Mouse (Mus musculus): ENCODE data around the gene Macc1. TPM values are rescaled to one million over a fixed set of nuclear protein-coding genes. Genes with fewer than 3 reads are reported as not detected.

Macc1 gene
- polyA plus RNA-seq (2014; fragmentation: Nextera tagmentation; extraction: Ambion mirVana): 1.6 and 1.8 TPM in 2 replicates

DNA sequence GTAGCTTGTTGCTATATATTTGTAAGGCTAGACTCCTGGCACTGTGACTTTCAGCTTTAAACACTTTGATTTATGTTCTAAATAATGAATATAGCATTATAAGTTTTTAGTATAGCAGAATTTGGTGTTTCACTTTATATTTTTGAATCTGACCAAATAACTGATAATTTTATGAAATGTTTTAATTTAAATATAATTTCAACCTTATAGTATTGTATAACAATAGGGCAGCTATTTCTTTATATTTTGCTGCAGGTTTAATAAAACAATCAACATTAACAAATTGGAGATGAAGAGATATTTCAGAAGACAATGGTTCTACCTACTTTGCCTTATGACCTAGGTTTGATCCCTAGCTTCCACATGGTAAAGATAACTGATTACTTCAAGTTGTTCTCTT is at the start of gene Macc1:
Gene Macc1 (plus strand): TSS at position 301 of the 400 bp plus-strand sequence.
- Histone ChIP-seq H3K4me1 (ENCODE audit: control insufficient read depth, insufficient read depth, low read length) (no peaks in the 10 kb centered on the region), H3K4me2 (ENCODE audit: low read depth, low read length) (no peak within 1 kb of the TSS), H3K9ac (ENCODE audit: low read depth, low read length) (no peak within 1 kb of the TSS), H3K9me3 (ENCODE audit: control insufficient read depth, low read length) (no peaks in the 10 kb centered on the region), H3K4me3 (ENCODE audit: low read depth, low read length) (no peak within 1 kb of the TSS), H3K36me3 (ENCODE audit: control insufficient read depth, insufficient read depth, low read length) (no peaks in the 10 kb centered on the region), H3K27me3 (replicated peaks; ENCODE audit: control insufficient read depth, insufficient read depth, low read length) (no peaks in the 10 kb centered on the region), H3K27ac (replicated peaks; ENCODE audit: low read depth, low read length) (no peak within 1 kb of the TSS)
- ATAC-seq (ENCODE audit: low read depth) (no peak), DNase-seq (ENCODE audit: low spot score) (no peak)

- H3K9ac ChIP-seq (ENCODE audit: low read depth, low read length): no peak overlapping the region
- ATAC-seq (ENCODE audit: low read depth) (no peak), DNase-seq (ENCODE audit: low spot score) (no peak)
- H3K27ac ChIP-seq (replicated peaks; ENCODE audit: low read depth, low read length): no peak overlapping the region
- H3K4me2 ChIP-seq (ENCODE audit: low read depth, low read length): no peak overlapping the region
- H3K27me3 ChIP-seq (replicated peaks; ENCODE audit: control insufficient read depth, insufficient read depth, low read length): no peaks in the 10 kb centered on the region
- no peaks in the 10 kb centered on the region for H3K36me3 ChIP-seq (ENCODE audit: control insufficient read depth, insufficient read depth, low read length)
- H3K4me3 ChIP-seq (ENCODE audit: low read depth, low read length): no peak overlapping the region
- 92% methylated on average over 3 of the region's 3 CpGs for WGBS
- H3K4me1 ChIP-seq (ENCODE audit: control insufficient read depth, insufficient read depth, low read length): no peaks in the 10 kb centered on the region
- H3K9me3 ChIP-seq (ENCODE audit: control insufficient read depth, low read length): no peaks in the 10 kb centered on the region
Observed at GRCm38 (mm10) chr12:119264506-119264905, 49.6 kb upstream of the Macc1 start.

- no peaks in the 10 kb centered on the region for H3K36me3 ChIP-seq (ENCODE audit: control insufficient read depth, insufficient read depth, low read length)
- no peak for ATAC-seq (ENCODE audit: low read depth)
- H3K9me3 ChIP-seq (ENCODE audit: control insufficient read depth, low read length): no peaks in the 10 kb centered on the region
- H3K9ac ChIP-seq (ENCODE audit: low read depth, low read length): no peak overlapping the region
- no peaks in the 10 kb centered on the region for H3K4me1 ChIP-seq (ENCODE audit: control insufficient read depth, insufficient read depth, low read length)
- DNase-seq (ENCODE audit: low spot score): no peak
- H3K4me2 ChIP-seq (ENCODE audit: low read depth, low read length): no peak overlapping the region
- no peaks in the 10 kb centered on the region for H3K27me3 ChIP-seq (replicated peaks; ENCODE audit: control insufficient read depth, insufficient read depth, low read length)
- no peak overlapping the region for H3K27ac ChIP-seq (replicated peaks; ENCODE audit: low read depth, low read length)
- WGBS: 69% methylated on average over 1 of the region's 1 CpGs
- no peak overlapping the region for H3K4me3 ChIP-seq (ENCODE audit: low read depth, low read length)
Observed at GRCm38 (mm10) chr12:119268723-119269122, 45.3 kb upstream of the Macc1 start.

DNA sequence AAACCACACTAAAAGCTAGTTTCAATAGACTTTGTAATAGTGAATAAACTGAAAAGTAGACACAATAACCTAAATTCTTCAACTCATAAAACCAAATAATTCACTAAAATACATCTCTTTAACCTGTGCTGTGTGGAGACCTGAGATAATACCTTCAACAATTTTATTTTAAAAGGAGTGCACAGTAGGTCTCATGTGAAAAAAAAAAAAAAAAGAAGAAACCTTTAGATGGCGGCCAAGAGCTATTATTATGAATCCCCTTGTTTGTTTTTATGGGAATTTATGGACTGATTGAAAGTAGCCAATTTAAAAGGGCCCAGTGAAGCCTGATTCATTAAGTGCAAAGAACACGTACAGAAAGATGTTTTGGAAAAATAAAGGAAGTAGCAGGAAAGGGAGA is 44.0 kb upstream of the Macc1 start:
- ATAC-seq (ENCODE audit: low read depth): no peak
- 76% methylated on average over 2 of the region's 2 CpGs for whole genome bisulfite sequencing
- Histone ChIP-seq H3K9me3 (ENCODE audit: control insufficient read depth, low read length) (no peaks in the 10 kb centered on the region), H3K4me2 (ENCODE audit: low read depth, low read length) (no peak overlapping the region), H3K4me3 (ENCODE audit: low read depth, low read length) (no peak overlapping the region), H3K9ac (ENCODE audit: low read depth, low read length) (no peak overlapping the region), H3K27me3 (replicated peaks; ENCODE audit: control insufficient read depth, insufficient read depth, low read length) (no peaks in the 10 kb centered on the region), H3K4me1 (ENCODE audit: control insufficient read depth, insufficient read depth, low read length) (no peaks in the 10 kb centered on the region), H3K27ac (replicated peaks; ENCODE audit: low read depth, low read length) (no peak overlapping the region), H3K36me3 (ENCODE audit: control insufficient read depth, insufficient read depth, low read length) (no peaks in the 10 kb centered on the region)
- no peak for DNase-seq (ENCODE audit: low spot score)

GRCm38 (mm10) chr12:119271964-119272363 is 42.1 kb upstream of the Macc1 start:
- Histone ChIP-seq H3K27me3 (replicated peaks; ENCODE audit: control insufficient read depth, insufficient read depth, low read length) (no peaks in the 10 kb centered on the region), H3K9me3 (ENCODE audit: control insufficient read depth, low read length) (no peaks in the 10 kb centered on the region), H3K4me3 (ENCODE audit: low read depth, low read length) (no peak overlapping the region), H3K4me1 (ENCODE audit: control insufficient read depth, insufficient read depth, low read length) (no peaks in the 10 kb centered on the region), H3K27ac (replicated peaks; ENCODE audit: low read depth, low read length) (no peak overlapping the region), H3K9ac (ENCODE audit: low read depth, low read length) (no peak overlapping the region), H3K4me2 (ENCODE audit: low read depth, low read length) (no peak overlapping the region), H3K36me3 (ENCODE audit: control insufficient read depth, insufficient read depth, low read length) (no peaks in the 10 kb centered on the region)
- ATAC-seq (ENCODE audit: low read depth): no peak
- no peak for DNase-seq (ENCODE audit: low spot score)
- 79% methylated on average over 1 of the region's 1 CpGs for WGBS

DNA sequence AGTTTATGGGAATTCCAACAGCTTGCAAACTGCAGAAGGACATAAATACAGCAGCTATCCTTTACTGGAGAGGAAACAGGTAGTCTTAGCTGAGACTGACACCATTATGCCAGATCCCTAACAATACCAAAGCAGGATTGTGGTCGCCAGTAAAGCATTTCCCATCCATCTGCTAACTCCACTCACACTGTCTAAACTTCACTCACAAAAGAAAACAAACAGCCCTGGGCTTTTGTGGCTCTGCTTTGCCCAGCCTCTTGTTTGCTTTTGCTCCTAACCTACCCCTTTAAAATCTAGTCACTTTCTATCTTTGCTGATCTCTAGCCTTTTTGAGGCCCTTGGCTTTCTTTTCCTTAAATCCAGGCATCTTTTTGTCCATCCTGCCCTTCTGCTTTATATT is 40.5 kb upstream of the Macc1 start:
- ATAC-seq (ENCODE audit: low read depth) (no peak), DNase-seq (ENCODE audit: low spot score) (no peak)
- no peak overlapping the region for H3K4me3 ChIP-seq (ENCODE audit: low read depth, low read length)
- WGBS: 10% methylated on average over 1 of the region's 1 CpGs
- no peaks in the 10 kb centered on the region for H3K9me3 ChIP-seq (ENCODE audit: control insufficient read depth, low read length)
- H3K27ac ChIP-seq (replicated peaks; ENCODE audit: low read depth, low read length): no peak overlapping the region
- no peaks in the 10 kb centered on the region for H3K36me3 ChIP-seq (ENCODE audit: control insufficient read depth, insufficient read depth, low read length)
- no peak overlapping the region for H3K9ac ChIP-seq (ENCODE audit: low read depth, low read length)
- no peaks in the 10 kb centered on the region for H3K4me1 ChIP-seq (ENCODE audit: control insufficient read depth, insufficient read depth, low read length)
- H3K27me3 ChIP-seq (replicated peaks; ENCODE audit: control insufficient read depth, insufficient read depth, low read length): no peaks in the 10 kb centered on the region
- no peak overlapping the region for H3K4me2 ChIP-seq (ENCODE audit: low read depth, low read length)

DNA sequence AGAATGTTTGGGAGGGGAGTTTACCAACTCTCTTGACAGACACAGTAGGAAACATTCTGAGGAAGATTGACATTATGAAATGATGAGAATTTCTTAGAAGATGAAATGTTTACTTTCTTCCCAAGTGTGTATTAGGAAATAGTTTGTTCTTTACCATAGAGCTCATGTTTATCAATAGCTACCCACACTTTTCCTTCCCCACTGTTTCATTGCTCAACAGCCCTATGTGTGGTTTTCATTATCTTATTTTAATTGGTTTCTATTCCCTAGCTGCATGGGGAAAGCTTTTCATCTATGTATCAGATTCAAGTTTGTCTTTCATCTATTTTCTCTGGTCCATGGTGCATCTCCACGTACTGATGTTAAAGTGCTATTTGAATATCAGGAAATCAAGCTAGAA is 37.8 kb upstream of the Macc1 start:
- Histone ChIP-seq H3K27me3 (replicated peaks; ENCODE audit: control insufficient read depth, insufficient read depth, low read length) (no peaks in the 10 kb centered on the region), H3K36me3 (ENCODE audit: control insufficient read depth, insufficient read depth, low read length) (no peaks in the 10 kb centered on the region), H3K27ac (replicated peaks; ENCODE audit: low read depth, low read length) (no peak overlapping the region), H3K4me3 (ENCODE audit: low read depth, low read length) (no peak overlapping the region), H3K9ac (ENCODE audit: low read depth, low read length) (no peak overlapping the region), H3K9me3 (ENCODE audit: control insufficient read depth, low read length) (no peaks in the 10 kb centered on the region), H3K4me2 (ENCODE audit: low read depth, low read length) (no peak overlapping the region), H3K4me1 (ENCODE audit: control insufficient read depth, insufficient read depth, low read length) (no peaks in the 10 kb centered on the region)
- DNase-seq (ENCODE audit: low spot score) (no peak), ATAC-seq (ENCODE audit: low read depth) (no peak)
- 60% methylated on average over 1 of the region's 1 CpGs for WGBS

- WGBS: 95% methylated on average over 5 of the region's 6 CpGs
- H3K4me3 ChIP-seq (ENCODE audit: low read depth, low read length): no peak overlapping the region
- no peaks in the 10 kb centered on the region for H3K9me3 ChIP-seq (ENCODE audit: control insufficient read depth, low read length)
- DNase-seq (ENCODE audit: low spot score) (no peak), ATAC-seq (ENCODE audit: low read depth) (no peak)
- no peak overlapping the region for H3K27ac ChIP-seq (replicated peaks; ENCODE audit: low read depth, low read length)
- no peak overlapping the region for H3K9ac ChIP-seq (ENCODE audit: low read depth, low read length)
- H3K4me2 ChIP-seq (ENCODE audit: low read depth, low read length): no peak overlapping the region
- no peaks in the 10 kb centered on the region for H3K36me3 ChIP-seq (ENCODE audit: control insufficient read depth, insufficient read depth, low read length)
- no peaks in the 10 kb centered on the region for H3K27me3 ChIP-seq (replicated peaks; ENCODE audit: control insufficient read depth, insufficient read depth, low read length)
- H3K4me1 ChIP-seq (ENCODE audit: control insufficient read depth, insufficient read depth, low read length): no peaks in the 10 kb centered on the region
Observed at GRCm38 (mm10) chr12:119291618-119292017, 22.5 kb upstream of the Macc1 start.

DNA sequence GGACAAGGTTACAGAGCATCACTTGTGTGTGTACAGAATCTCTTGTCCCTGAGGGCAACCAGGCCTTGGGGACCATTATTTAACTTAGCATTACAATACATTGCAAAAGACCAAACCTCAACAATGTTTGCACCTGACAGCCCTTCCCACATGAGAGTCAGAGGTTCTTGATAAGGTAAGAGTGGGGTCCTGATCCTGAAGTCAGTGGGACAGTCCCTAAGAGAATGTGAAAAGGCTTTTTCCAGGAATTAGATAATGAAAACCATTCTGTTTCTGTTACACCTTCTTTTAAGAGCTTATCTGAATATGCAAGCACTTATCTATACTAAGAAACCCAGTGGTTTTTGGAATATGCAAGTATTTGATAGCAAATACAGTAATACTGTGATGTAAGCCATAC is 10.5 kb upstream of the Macc1 start:
- H3K27ac ChIP-seq (replicated peaks; ENCODE audit: low read depth, low read length): no peak overlapping the region
- H3K4me1 ChIP-seq (ENCODE audit: control insufficient read depth, insufficient read depth, low read length): no peaks in the 10 kb centered on the region
- no peak overlapping the region for H3K9ac ChIP-seq (ENCODE audit: low read depth, low read length)
- no peak for ATAC-seq (ENCODE audit: low read depth)
- no peak overlapping the region for H3K4me2 ChIP-seq (ENCODE audit: low read depth, low read length)
- no peak overlapping the region for H3K4me3 ChIP-seq (ENCODE audit: low read depth, low read length)
- DNase-seq (ENCODE audit: low spot score): no peak
- no peaks in the 10 kb centered on the region for H3K9me3 ChIP-seq (ENCODE audit: control insufficient read depth, low read length)
- H3K27me3 ChIP-seq (replicated peaks; ENCODE audit: control insufficient read depth, insufficient read depth, low read length): no peaks in the 10 kb centered on the region
- H3K36me3 ChIP-seq (ENCODE audit: control insufficient read depth, insufficient read depth, low read length): no peaks in the 10 kb centered on the region

All from embryonic facial prominence, embryonic 14.5 days (tissue).